Mouse (Mus musculus): ENCODE results near the gene Slc25a17.

Gene Slc25a17

DNA sequence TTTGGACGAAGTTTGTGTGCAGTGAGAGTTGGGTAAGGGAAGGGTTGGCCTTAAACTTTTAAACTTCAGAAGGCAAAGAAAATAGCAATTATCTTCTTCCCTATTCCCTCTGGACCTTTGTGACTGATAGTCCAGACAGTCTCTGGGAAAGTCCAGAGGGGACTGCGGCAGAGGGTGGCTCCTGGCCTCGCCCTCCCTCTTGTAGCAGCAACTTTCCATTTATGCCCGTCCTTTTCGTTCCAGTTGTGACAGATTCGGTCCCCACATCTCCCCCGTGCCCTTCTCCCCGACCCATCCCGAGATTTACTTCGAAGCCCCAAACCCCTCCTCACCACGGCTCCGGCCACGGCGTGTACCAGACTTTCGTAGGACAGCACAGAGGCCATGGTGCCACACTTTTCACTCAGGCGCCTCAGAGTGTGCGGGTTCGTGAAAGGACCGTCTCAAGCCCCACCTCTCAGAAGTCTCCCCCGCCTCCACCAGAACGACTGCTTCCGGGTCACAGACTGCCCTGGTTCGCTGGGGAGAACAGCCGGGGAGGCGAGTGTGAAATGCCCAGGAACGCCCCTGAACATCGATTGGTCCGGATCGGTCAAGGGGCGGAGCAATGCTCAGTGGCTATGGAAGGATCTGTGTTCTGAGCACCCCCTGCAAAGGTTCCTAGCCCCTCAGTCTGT lies at the start of gene Slc25a17:
Gene Slc25a17, minus strand, starts transcription at position 468 of the 677 bp plus-strand sequence.
- peak; percentile 98 for DNase-seq (ENCODE audit: low read depth)

DNA sequence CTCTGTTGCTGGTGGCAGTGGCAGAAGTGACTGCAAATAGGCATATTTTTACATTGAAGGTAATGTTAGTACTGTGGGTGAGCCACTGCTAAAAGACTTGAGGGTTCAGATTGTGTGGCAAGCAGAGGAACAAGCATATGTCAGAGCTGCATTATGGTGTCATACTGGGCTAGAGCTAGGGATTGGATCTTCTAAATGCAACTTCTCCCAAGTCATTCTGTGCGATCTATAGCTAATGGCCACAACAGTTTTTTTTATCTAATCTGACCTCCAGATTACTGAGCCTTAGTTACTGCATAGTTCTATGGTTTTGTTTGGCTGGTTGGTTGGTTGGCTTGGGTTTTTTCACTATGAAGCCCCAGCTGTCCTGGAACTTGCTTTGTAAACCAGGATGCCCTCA lies 47.6 kb upstream of the Slc25a17 start, which contains the start of gene Dnajb7:
Gene Dnajb7, minus strand, starts transcription at position 101 of the 400 bp plus-strand sequence.
- DNase-seq (ENCODE audit: low read depth): no peak

GRCm38 (mm10) chr15:81405008-81405407 lies 44.4 kb upstream of the Slc25a17 start:
- no peak for DNase-seq (ENCODE audit: low read depth)

- DNase-seq (ENCODE audit: low read depth): peak; percentile 96
Measured at GRCm38 (mm10) chr15:81399638-81400315, 39.2 kb upstream of the Slc25a17 start, which contains the start of the genes St13 and Xpnpep3. Gene St13, minus strand, starts transcription at chr15:81400077. Gene Xpnpep3, plus strand, starts transcription at chr15:81400138.

GRCm38 (mm10) chr15:81399297-81399637 lies 38.7 kb upstream of the Slc25a17 start:
- peak; percentile 15 for DNase-seq (ENCODE audit: low read depth)

GRCm38 (mm10) chr15:81398189-81398588 lies 37.6 kb upstream of the Slc25a17 start:
- DNase-seq (ENCODE audit: low read depth): no peak

- no peak for DNase-seq (ENCODE audit: low read depth)
Measured at GRCm38 (mm10) chr15:81394211-81394915, 33.8 kb upstream of the Slc25a17 start.

DNA sequence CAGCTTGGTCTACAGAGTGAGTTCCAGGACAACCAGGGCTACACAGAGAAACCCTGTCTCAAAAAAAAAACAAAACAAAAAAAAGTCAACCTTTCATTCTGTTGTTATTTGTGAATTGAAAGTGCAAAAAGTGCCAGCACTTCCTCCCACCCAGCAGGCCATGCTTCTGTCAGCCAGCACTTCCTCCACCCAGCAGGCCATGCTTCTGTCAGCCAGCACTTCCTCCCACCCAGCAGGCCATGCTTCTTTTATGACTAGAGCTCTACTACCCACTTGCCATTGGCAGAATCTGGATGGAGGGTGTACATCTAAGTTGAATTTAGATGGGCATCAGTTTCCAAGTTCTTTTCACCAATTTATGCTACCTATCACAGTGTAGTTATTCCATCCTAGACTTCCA lies 32.4 kb upstream of the Slc25a17 start:
- no peak for DNase-seq (ENCODE audit: low read depth)

GRCm38 (mm10) chr15:81386327-81386726 lies 25.7 kb upstream of the Slc25a17 start:
- no peak for DNase-seq (ENCODE audit: low read depth)

DNA sequence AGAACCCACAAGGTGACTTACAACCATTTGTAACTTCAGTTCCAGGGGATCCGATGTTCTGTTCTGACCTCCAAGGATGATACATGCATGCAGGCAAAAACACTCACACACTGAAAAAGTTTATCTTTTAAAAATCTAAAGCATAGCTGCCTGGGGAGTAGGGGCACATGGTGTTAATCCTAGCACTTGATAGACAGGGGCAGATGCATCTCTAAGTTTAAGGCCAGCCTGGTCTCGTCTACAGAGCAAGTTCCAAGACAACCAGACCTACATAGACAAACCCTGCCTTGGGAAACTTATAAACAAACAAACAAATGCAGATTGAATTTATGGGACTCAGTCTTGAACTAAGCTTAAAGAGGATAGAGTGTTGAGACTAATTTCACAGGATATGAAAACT lies 18.2 kb upstream of the Slc25a17 start:
- no peak for DNase-seq (ENCODE audit: low read depth)

DNA sequence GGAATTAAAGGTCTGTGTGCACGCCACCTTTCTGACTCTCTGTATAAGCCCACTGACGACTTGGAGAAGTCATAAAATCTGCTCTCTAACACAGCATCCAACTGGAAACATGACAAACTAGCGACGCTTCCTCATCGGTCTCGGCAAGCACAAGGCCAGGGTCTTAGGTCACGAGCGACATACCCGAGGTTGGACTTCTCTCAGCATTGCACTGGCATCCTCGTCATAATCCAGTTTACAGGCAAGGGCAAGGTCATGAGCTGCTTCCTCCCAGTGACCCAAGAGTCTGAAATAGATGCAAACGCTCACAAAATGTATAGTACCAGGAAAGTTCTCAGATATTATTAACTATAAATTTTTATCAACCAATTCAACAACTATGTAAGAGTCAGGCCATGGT lies 14.0 kb upstream of the Slc25a17 start:
- DNase-seq (ENCODE audit: low read depth): no peak

DNA sequence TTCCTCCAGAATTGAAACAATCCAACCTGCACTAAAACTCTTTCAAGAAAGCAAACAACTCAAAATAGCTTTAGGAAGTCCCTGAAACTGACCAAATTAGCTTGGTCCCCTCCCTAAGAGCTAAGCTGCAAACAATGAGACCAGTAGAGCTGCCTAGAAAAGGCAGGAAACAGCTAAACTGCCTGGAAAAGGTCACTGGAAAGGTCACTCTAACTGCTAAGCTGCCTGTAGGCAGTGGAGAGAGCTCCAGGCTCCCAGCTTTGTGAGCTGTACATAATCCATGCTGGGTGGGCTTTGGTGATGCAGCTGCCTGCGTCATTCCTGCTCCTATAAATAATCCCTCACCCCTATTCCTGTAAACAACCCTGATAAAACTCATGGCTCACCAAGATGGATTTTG lies 9.7 kb upstream of the Slc25a17 start:
- no peak for DNase-seq (ENCODE audit: low read depth)

- no peak for DNase-seq (ENCODE audit: low read depth)
Measured at GRCm38 (mm10) chr15:81368601-81369000, 8.0 kb upstream of the Slc25a17 start.

DNA sequence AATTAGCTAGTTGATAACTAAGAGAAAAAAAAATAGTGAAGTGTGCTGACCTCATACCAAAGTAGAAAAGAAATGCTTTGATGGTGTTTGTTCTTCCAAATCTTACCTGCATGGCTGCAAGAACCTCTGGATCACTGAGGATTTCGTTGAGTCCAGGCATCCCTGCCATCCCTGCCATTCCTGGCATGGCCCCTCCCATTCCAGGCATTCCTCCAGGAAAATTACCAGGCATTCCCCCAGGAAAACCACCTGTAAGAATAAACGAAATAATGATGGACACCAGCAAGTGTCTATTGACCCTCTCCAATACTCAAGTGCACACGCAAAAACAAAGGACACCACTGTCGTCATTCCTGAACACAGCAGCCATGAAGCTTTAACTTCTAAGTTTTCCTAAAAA lies 5.6 kb upstream of the Slc25a17 start:
- no peak for DNase-seq (ENCODE audit: low read depth)

- DNase-seq (ENCODE audit: low read depth): no peak
Measured at GRCm38 (mm10) chr15:81365246-81365645, 4.6 kb upstream of the Slc25a17 start.

DNA sequence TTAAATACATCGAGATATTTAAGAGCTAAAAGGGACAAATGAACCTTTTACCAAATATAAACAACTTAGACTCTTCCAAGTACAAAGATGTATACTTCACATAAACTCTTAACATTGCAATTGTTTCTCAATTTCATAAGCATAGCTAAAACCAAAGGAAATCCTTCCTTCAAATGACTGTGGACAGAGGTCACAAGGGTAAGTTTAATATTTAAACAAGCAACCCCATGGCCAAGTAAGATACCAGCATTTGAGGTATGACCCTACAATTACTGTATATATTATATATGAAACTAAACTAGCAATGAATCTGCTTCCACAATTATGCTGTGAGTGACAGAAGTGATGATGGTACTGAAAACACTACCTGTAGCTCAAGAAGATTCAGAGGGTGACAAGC lies 3.7 kb upstream of the Slc25a17 start:
- DNase-seq (ENCODE audit: low read depth): no peak

GRCm38 (mm10) chr15:81362501-81362900 lies 1.9 kb upstream of the Slc25a17 start:
- DNase-seq (ENCODE audit: low read depth): no peak

DNA sequence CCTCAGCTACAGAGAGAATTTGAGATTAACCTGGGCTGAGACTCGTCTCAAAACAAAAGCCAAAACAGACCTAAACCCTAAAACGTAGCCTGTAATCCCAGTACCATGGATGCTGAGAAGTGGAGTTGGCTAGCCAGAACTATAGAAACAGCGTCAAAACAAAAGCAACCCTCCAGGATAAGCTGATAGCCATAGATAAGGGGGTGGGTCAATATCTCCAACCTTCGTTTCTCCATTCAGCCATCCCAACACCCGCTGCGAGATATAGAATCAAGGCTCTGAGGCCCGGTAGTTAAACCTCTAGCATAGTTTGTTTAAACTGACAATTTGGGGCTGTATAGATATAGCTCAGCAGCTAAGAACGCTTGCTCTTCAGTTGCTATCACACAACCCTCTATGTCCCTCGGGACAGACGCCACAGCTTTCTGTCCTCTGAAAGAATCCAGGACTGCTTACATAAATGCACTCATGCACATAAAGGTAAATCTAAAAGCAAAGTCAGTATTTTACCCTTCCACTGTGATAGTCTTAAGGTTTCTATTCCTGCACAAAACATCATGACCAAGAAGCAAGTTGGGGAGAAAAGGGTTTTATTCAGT lies 904 bp upstream of the Slc25a17 start:
- DNase-seq (ENCODE audit: low read depth): peak; percentile 36

- no peak for DNase-seq (ENCODE audit: low read depth)
Measured at GRCm38 (mm10) chr15:81361022-81361404, 401 bp upstream of the Slc25a17 start.

DNA sequence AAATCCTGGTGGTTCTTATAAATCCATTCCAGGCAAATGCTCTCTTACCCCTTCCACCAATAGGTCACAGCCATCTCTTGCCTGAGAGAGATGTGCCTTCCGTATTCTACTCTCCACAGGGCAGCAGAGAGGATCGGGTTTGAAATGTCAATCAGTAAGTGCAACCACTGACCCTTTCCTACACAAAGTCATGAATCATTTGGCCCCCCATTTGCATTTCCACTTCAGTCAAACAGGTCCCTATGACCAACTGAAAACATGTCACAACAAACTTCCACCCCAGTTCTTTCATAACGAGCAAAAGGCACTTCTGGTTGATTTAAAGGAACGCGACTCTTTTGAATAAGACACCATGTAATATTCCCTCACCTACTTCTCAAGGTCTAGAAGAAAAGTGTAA lies 1.2 kb downstream of the Slc25a17 start:
- no peak for DNase-seq (ENCODE audit: low read depth)

- DNase-seq (ENCODE audit: low read depth): no peak
Measured at GRCm38 (mm10) chr15:81358943-81359342, 1.7 kb downstream of the Slc25a17 start.

DNA sequence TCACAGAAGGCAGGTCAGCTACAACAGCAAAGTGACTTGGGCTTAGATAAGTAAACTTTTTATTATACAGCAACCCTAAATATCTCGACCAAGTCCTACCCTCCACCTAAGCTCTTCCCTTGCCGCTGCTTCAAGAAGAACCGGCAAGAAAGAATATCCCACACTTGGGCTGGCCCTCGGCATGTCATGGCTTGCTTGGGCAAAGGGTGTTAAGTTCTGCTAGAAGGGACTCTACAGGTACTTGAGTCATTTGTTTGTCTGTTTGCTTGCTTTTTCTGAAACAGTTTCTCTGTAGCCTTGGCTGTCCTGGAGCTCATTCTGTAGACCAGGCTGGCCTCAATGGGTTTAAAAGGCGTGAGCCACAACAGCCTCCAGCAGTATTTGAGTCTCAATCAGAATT lies 3.7 kb downstream of the Slc25a17 start:
- no peak for DNase-seq (ENCODE audit: low read depth)

All from c-Kit-positive CD71-positive TER-119-negative erythroid progenitor cells, embryonic 14.5 days (primary cell).